Mouse (Mus musculus) stomach, postnatal 0 days (tissue): ENCODE measurements around the gene Ginm1. TPM values are rescaled to one million over a fixed set of nuclear protein-coding genes. Genes with fewer than 3 reads are reported as not detected.

Experiments used
- ATAC-seq: fragments of 200-750 bp; cut with Nextera tagmentation; 2 replicates; pipeline ENCODE4 v1.8.0; 2017; ENCODE audit not compliant: low FRiP score, low TSS enrichment
- DNase-seq: peaks from one replicate; pipeline ENCODE4 v3.0.0-alpha.2; 2016; ENCODE audit warnings: low spot score
- H3K27ac ChIP-seq: fragments of 300-500 bp; sonication (generic); replicated peaks from 2 replicates; pipeline ENCODE4 v1.5.1; 2014; ENCODE audit warnings: mild to moderate bottlenecking, control low read depth
- H3K27me3 ChIP-seq: fragments of 300-500 bp; sonication (generic); 2 replicates; pipeline ENCODE4 v1.6.1; 2014; ENCODE audit warnings: low read length; ENCODE audit not compliant: control insufficient read depth, insufficient read depth
- H3K36me3 ChIP-seq: fragments of 300-500 bp; sonication (generic); 2 replicates; pipeline ENCODE4 v1.6.1; 2014; ENCODE audit warnings: low read length, mixed read lengths; ENCODE audit not compliant: control insufficient read depth, insufficient read depth
- H3K4me1 ChIP-seq: fragments of 300-500 bp; sonication (generic); replicated peaks from 2 replicates; pipeline ENCODE4 v1.6.1; 2014; ENCODE audit warnings: antibody characterized with exemption; ENCODE audit not compliant: control insufficient read depth, insufficient read depth
- H3K4me2 ChIP-seq: fragments of 300-500 bp; sonication (generic); replicated peaks from 2 replicates; pipeline ENCODE4 v1.6.1; 2014; ENCODE audit warnings: low read depth, mild to moderate bottlenecking, control low read depth, moderate library complexity
- H3K4me3 ChIP-seq: fragments of 300-500 bp; sonication (generic); 2 replicates; pipeline ENCODE4 v1.5.1; 2014; ENCODE audit warnings: low read depth, low read length, control low read depth
- H3K9ac ChIP-seq: fragments of 300-500 bp; sonication (generic); 2 replicates; pipeline ENCODE4 v1.6.1; 2014; ENCODE audit warnings: mild to moderate bottlenecking, low read length, control low read depth, mixed read lengths
- H3K9me3 ChIP-seq: fragments of 300-500 bp; sonication (generic); 2 replicates; pipeline ENCODE4 v1.6.1; 2016; ENCODE audit warnings: low read length; ENCODE audit not compliant: control insufficient read depth
- CTCF ChIP-seq: IDR thresholded peaks from 2 replicates; pipeline ENCODE4 v1.5.1; 2016; ENCODE audit warnings: antibody characterized with exemption, low read depth, mild to moderate bottlenecking, moderate library complexity
- EP300 ChIP-seq: optimal IDR thresholded peaks from 2 replicates; pipeline ENCODE3; 2016; ENCODE audit warnings: antibody characterized with exemption
- WGBS: fragments of 180-500 bp; shearing (Covaris S2); extraction: QIAGEN DNeasy Blood & Tissue Kit; methylation state at CpG from one replicate; pipeline ENCODE4 v1.1.7; 2014; 5-methylcytosine and 5-hydroxymethylcytosine counted together
- polyA plus RNA-seq: library from polyadenylated mRNA; unstranded; fragments of >200 nt; fragmentation: Nextera tagmentation; extraction: Ambion mirVana; gene quantifications from 2 replicates; pipeline ENCODE4 v1.2.1, GENCODE M21; 2015

The Ginm1 gene
- polyA plus RNA-seq, 1 experiment from 2014 or later = 88.8 TPM

DNA sequence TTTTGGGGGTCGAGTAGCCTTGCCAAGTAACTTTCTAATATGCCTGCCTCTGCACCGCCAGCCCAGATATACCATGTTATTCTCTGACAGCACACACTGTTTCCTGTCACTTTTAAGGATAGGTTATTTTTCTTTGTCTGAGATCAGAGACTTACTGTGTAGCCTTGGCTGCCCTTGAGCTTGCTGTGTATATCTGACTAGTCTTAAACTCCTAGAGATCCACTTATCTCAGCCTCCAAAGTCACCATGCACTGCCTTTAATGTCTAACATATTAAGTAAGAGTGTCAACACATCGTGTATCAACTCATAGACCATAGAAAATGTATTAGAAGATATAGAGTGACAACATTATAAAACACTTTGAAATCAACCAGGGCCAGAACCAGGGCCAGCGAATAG lies 27.0 kb upstream of the Ginm1 start:
- H3K27me3 ChIP-seq = no peaks in the 10 kb centered on the region
- H3K4me1 ChIP-seq = no peaks in the 10 kb centered on the region
- H3K4me3 ChIP-seq = no peak overlapping the region
- H3K36me3 ChIP-seq = peaks cover 8% of the 10 kb centered on the region; the same call in 1 of the 2 replicates
- no peak overlapping the region for H3K27ac ChIP-seq
- no peak overlapping the region for H3K9ac ChIP-seq
- H3K9me3 ChIP-seq = no peaks in the 10 kb centered on the region
- H3K4me2 ChIP-seq = no peak overlapping the region
- DNase-seq (no peak), ATAC-seq (no peak)
- WGBS = 85% methylated on average over 4 of the region's 4 CpGs
- no peak for TF ChIP-seq EP300
- TF ChIP-seq CTCF = no peak

DNA sequence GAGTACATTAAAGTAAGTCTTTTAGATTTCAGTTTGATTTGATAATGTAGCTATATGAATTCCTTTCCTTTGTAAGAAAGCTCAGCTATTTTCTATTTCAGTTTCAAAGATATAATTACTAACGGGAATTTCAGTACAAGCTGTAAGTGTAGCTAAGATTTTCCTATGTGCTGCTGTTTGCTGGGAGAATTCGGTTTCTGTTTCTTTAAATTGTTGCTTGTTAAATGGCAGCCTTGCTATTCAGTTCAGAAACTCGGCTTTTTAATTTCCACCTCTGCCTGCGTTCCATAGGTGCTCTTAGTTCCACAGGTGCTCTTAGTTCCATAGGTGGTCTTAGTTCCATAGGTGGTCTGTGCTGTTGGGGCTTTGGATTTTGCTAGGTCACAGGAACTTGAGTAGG lies 26.5 kb upstream of the Ginm1 start:
- ATAC-seq = no peak

DNA sequence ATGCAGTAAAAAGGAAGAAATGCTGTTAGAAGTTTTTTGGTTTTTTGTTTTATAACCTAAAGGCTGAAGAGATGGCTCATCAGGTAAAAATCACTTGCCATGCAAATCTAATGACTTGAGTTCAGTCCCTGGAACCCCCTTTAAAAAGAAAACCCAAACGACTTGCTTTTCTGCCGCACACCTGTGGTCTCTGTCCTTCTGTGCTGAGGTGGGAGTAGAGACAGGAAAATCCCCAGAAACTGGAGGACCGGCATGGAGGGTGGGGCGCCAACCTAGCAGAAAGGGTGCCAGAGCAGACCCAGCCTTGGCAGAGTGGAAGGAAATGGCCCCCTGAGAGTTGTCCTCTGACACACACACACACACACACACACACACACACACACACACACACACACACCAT lies 26.1 kb upstream of the Ginm1 start:
- 92% methylated on average over 4 of the region's 4 CpGs for WGBS
- DNase-seq (no peak), ATAC-seq (no peak)
- Histone ChIP-seq H3K27ac (no peak overlapping the region), H3K36me3 (peaks cover 11% of the 10 kb centered on the region; the same call in 1 of the 2 replicates), H3K9me3 (no peaks in the 10 kb centered on the region), H3K4me3 (no peak overlapping the region), H3K9ac (no peak overlapping the region), H3K27me3 (no peaks in the 10 kb centered on the region), H3K4me2 (no peak overlapping the region), H3K4me1 (no peaks in the 10 kb centered on the region)
- TF ChIP-seq CTCF (no peak), EP300 (no peak)

More for the DNA sequence above, 26.5 kb upstream of the Ginm1 start:
- Histone ChIP-seq H3K4me2 (no peak overlapping the region), H3K27me3 (no peaks in the 10 kb centered on the region), H3K36me3 (peaks cover 11% of the 10 kb centered on the region; the same call in 1 of the 2 replicates), H3K27ac (no peak overlapping the region), H3K9ac (no peak overlapping the region), H3K4me1 (no peaks in the 10 kb centered on the region), H3K9me3 (no peaks in the 10 kb centered on the region), H3K4me3 (no peak overlapping the region)
- TF ChIP-seq EP300 (no peak), CTCF (no peak)
- 89% methylated on average over 4 of the region's 4 CpGs for WGBS
- no peak for DNase-seq

DNA sequence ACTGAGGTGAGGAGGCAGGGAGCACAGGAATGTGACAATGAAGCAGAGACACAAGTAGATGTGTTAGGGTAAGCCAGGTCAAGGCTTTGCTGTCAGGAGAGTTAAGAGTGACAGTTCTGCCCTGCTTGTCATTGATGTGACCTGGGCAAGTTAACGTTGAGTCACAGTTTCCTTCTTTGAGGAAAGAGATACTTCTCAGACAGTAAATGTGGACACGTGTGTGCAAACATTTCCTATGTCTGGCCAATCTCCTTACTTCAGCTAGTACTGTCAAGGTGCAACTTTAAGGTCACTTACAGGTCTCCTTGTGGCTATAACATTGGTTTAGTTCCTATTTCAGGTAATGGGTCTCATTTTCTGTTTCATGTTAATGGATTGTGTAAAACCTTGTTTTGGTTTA lies 23.9 kb upstream of the Ginm1 start:
- no peak for TF ChIP-seq EP300
- H3K4me2 ChIP-seq = no peak overlapping the region
- H3K36me3 ChIP-seq = peaks cover 13% of the 10 kb centered on the region; the same call in 1 of the 2 replicates
- no peak overlapping the region for H3K9ac ChIP-seq
- no peaks in the 10 kb centered on the region for H3K9me3 ChIP-seq
- 75% methylated on average over 2 of the region's 2 CpGs for WGBS
- ATAC-seq (no peak), DNase-seq (no peak)
- no peaks in the 10 kb centered on the region for H3K4me1 ChIP-seq
- no peak overlapping the region for H3K4me3 ChIP-seq
- H3K27ac ChIP-seq = no peak overlapping the region
- no peaks in the 10 kb centered on the region for H3K27me3 ChIP-seq

DNA sequence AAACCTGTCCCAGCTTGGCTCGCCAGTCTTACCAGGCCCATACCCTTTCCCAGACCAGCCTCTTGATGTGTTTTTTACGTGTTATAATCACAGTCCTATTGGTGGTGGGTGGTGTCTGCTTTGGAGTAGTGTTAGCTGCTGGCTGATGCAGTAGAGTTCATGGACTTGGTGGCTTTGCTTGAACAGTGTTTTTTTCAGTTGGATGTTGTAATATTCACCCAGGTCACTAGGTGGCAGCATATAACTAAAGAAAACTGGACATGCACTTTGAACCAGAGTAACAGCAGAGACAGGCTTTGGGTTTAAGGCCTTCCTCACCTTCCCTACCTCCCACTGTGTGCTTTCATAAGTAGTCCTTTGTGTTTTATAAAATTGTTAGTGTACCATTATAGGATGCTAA lies 17.3 kb upstream of the Ginm1 start:
- no peak overlapping the region for H3K4me2 ChIP-seq
- no peak overlapping the region for H3K27ac ChIP-seq
- peaks cover 19% of the 10 kb centered on the region for H3K36me3 ChIP-seq
- no peak overlapping the region for H3K4me3 ChIP-seq
- no peaks in the 10 kb centered on the region for H3K27me3 ChIP-seq
- DNase-seq (peak; percentile 38), ATAC-seq (0 out of 2 replicates have a peak, but pooled peaks have one; percentile 26)
- H3K4me1 ChIP-seq = no peaks in the 10 kb centered on the region
- no peaks in the 10 kb centered on the region for H3K9me3 ChIP-seq
- WGBS = 45% methylated on average over 2 of the region's 2 CpGs
- H3K9ac ChIP-seq = no peak overlapping the region
- TF ChIP-seq EP300 (no peak), CTCF (peak; percentile 82)

DNA sequence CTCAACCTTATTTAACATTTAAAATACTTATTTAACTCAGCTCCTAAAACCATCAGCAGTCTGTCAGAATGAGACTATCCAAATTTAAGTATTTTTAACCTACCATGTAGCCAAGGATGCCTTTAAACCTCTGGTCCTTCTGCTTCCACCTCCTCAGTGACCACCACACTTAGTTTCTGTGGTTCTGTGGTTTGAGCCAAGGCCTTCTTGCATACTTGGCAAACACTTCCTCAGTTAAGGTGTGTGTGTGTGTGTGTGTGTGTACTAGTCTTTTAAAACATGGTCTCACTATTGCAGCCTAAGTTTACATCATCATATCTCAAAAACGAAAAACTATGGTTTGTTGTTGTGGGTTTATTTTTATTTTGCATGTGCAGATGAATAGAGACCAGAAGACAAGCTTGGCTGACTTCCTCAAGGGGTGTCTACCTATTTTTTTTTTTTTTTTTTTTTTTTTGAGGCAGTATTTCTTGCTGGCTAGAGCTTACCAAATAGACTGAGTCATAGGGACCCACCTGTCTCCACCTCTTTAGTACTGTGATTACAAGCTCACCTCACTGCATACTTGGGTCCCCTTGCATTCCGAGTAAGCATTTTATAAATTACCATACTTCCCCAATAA lies 10.0 kb upstream of the Ginm1 start:
- Histone ChIP-seq H3K36me3 (peaks cover 29% of the 10 kb centered on the region), H3K9ac (no peak overlapping the region), H3K9me3 (no peaks in the 10 kb centered on the region), H3K4me1 (no peaks in the 10 kb centered on the region), H3K4me2 (no peak overlapping the region), H3K27ac (no peak overlapping the region), H3K27me3 (no peaks in the 10 kb centered on the region), H3K4me3 (no peak overlapping the region)
- no peak for DNase-seq
- TF ChIP-seq EP300 = no peak
- no peak for TF ChIP-seq CTCF
- no peak for ATAC-seq
- WGBS = 83% methylated on average over 2 of the region's 2 CpGs
